Mouse (Mus musculus): ENCODE data around the gene A530064D06Rik. TPM values are rescaled to one million over a fixed set of nuclear protein-coding genes. Genes with fewer than 3 reads are reported as not detected.

A530064D06Rik gene
- total and polyA plus RNA-seq, 3 experiments, result not detected

- no peak for TF ChIP-seq CHD1 (IDR thresholded peaks at IDR 0.05; ENCODE audit: low read depth, low read length)
- TF ChIP-seq KAT2A (conservative IDR thresholded peaks at IDR 0.05; ENCODE audit: low read depth, low read length), result no peak
- no peak for TF ChIP-seq GABPA (IDR thresholded peaks at IDR 0.05; ENCODE audit: low read depth, low read length)
- TF ChIP-seq SIN3A (IDR thresholded peaks at IDR 0.05; ENCODE audit: low read length), result no peak
Observed at GRCm38 (mm10) chr17:48100441-48101417, 66.3 kb downstream of the A530064D06Rik start (continued).

GRCm38 (mm10) chr17:48099312-48099711 is 67.8 kb downstream of the A530064D06Rik start:
- no peak overlapping the region for H3K9ac ChIP-seq (ENCODE audit: control insufficient read depth, low read depth, low read length, poor library complexity, severe bottlenecking)
- H3K9me3 ChIP-seq (replicated peaks; ENCODE audit: insufficient read depth, low read length), result no peaks in the 10 kb centered on the region
- no peaks in the 10 kb centered on the region for H3K36me3 ChIP-seq (ENCODE audit: control insufficient read depth in 1 of 2, insufficient read depth in 2 of 2, low read length in 2 of 2)
- no peak overlapping the region for H3K27ac ChIP-seq (ENCODE audit: control insufficient read depth, low read depth, low read length)
- no peak for DNase-seq (ENCODE audit: low read depth, low spot score)
- no peaks in the 10 kb centered on the region for H3K79me2 ChIP-seq (ENCODE audit: control insufficient read depth, insufficient read depth, low read length, poor library complexity)
- no peak for TF ChIP-seq GATA1 (IDR thresholded peaks at IDR 0.05; ENCODE audit: low read depth, low read length)
- no peak for TF ChIP-seq NELFE (IDR thresholded peaks at IDR 0.05; ENCODE audit: low read depth, low read length)
- TF ChIP-seq ZNF384 (IDR thresholded peaks at IDR 0.05; ENCODE audit: low read depth, low read length), result no peak
- TF ChIP-seq ZC3H11A (IDR thresholded peaks at IDR 0.05; ENCODE audit: low read depth, low read length), result no peak
- TF ChIP-seq JUND (IDR thresholded peaks at IDR 0.05; ENCODE audit: low read depth, low read length), result no peak
- no peak for TF ChIP-seq EP300 (IDR thresholded peaks at IDR 0.05; ENCODE audit: low read depth in 1 of 2, low read length in 2 of 2)
- no peak for TF ChIP-seq POLR2AphosphoS5 (IDR thresholded peaks at IDR 0.05; ENCODE audit: borderline replicate concordance, low read depth, low read length)
- no peak for TF ChIP-seq CHD1 (IDR thresholded peaks at IDR 0.05; ENCODE audit: low read depth, low read length)
- TF ChIP-seq TCF12 (IDR thresholded peaks at IDR 0.05; ENCODE audit: low read depth, low read length), result no peak
- TF ChIP-seq E2F4 (IDR thresholded peaks at IDR 0.05; ENCODE audit: borderline replicate concordance, low read depth, low read length), result no peak
- no peak for TF ChIP-seq USF2 (IDR thresholded peaks at IDR 0.05; ENCODE audit: borderline replicate concordance in 1 of 2, insufficient read depth in 1 of 2, low read depth in 1 of 2, low read length in 2 of 2)
- no peak for TF ChIP-seq MAX (IDR thresholded peaks at IDR 0.05; ENCODE audit: low read length)
- TF ChIP-seq TBP (IDR thresholded peaks at IDR 0.05; ENCODE audit: low read depth, low read length), result no peak
- H3K4me1 ChIP-seq (ENCODE audit: control insufficient read depth in 1 of 2, insufficient read depth in 2 of 2, low read length in 2 of 2), result no peaks in the 10 kb centered on the region
- peaks cover 2% of the 10 kb centered on the region in 2 experiments; a peak in 2 of 4 replicates for H3K27me3 ChIP-seq (ENCODE audit: control insufficient read depth in 1 of 2, insufficient read depth in 2 of 2, low read length in 2 of 2)
- H3K4me3 ChIP-seq (ENCODE audit: control insufficient read depth in 1 of 2, insufficient read depth in 1 of 2, low read depth in 2 of 2, low read length in 2 of 2), result no peak overlapping the region

Other genes starting within 250 kb of the A530064D06Rik start
- gene Foxp4, start 242.6 kb downstream of the A530064D06Rik start, total RNA-seq (2012; rRNA removed), result 6.6 and 7.1 TPM in 2 replicates
- 10 to 100 TPM in 1 of 2 experiments, not detected in 1; 50.5 TPM for gene Foxp4, start 242.6 kb downstream of the A530064D06Rik start, polyA plus RNA-seq (2012; ENCODE audit: insufficient read depth in 1 of 2, insufficient read length in 2 of 2, low read depth in 1 of 2, low replicate concordance in 2 of 2, missing spikeins in 1 of 2)
- not detected in 2 replicates for gene 1700122O11Rik, start 129.0 kb downstream of the A530064D06Rik start, total RNA-seq (2012; rRNA removed)
- gene 1700122O11Rik, start 129.0 kb downstream of the A530064D06Rik start, polyA plus RNA-seq (2012; ENCODE audit: insufficient read depth in 1 of 2, insufficient read length in 2 of 2, low read depth in 1 of 2, low replicate concordance in 2 of 2, missing spikeins in 1 of 2), result not detected
- not detected in 2 replicates for gene 1700067P10Rik, start 78.0 kb downstream of the A530064D06Rik start, total RNA-seq (2012; rRNA removed)
- not detected for gene 1700067P10Rik, start 78.0 kb downstream of the A530064D06Rik start, polyA plus RNA-seq (2012; ENCODE audit: insufficient read depth in 1 of 2, insufficient read length in 2 of 2, low read depth in 1 of 2, low replicate concordance in 2 of 2, missing spikeins in 1 of 2)
- gene 9830107B12Rik, start 21.0 kb downstream of the A530064D06Rik start, total RNA-seq (2012; rRNA removed), result not detected in 2 replicates
- gene 9830107B12Rik, start 21.0 kb downstream of the A530064D06Rik start, polyA plus RNA-seq (2012; ENCODE audit: insufficient read depth in 1 of 2, insufficient read length in 2 of 2, low read depth in 1 of 2, low replicate concordance in 2 of 2, missing spikeins in 1 of 2), result not detected
- gene Trem1, start 65.5 kb upstream of the A530064D06Rik start, total RNA-seq (2012; rRNA removed), result not detected in 2 replicates
- under 1 TPM in 1 of 2 experiments, not detected in 1; 0.06 TPM for gene Trem1, start 65.5 kb upstream of the A530064D06Rik start, polyA plus RNA-seq (2012; ENCODE audit: insufficient read depth in 1 of 2, insufficient read length in 2 of 2, low read depth in 1 of 2, low replicate concordance in 2 of 2, missing spikeins in 1 of 2)
- not detected in 2 replicates for gene Trem3, start 80.5 kb upstream of the A530064D06Rik start, total RNA-seq (2012; rRNA removed)
- gene Trem3, start 80.5 kb upstream of the A530064D06Rik start, polyA plus RNA-seq (2012; ENCODE audit: insufficient read depth in 1 of 2, insufficient read length in 2 of 2, low read depth in 1 of 2, low replicate concordance in 2 of 2, missing spikeins in 1 of 2), result not detected
- 0.35 and 0.56 TPM in 2 replicates for gene Treml4, start 97.0 kb upstream of the A530064D06Rik start, total RNA-seq (2012; rRNA removed)
- gene Treml4, start 97.0 kb upstream of the A530064D06Rik start, polyA plus RNA-seq (2012; ENCODE audit: insufficient read depth in 1 of 2, insufficient read length in 2 of 2, low read depth in 1 of 2, low replicate concordance in 2 of 2, missing spikeins in 1 of 2), result 1 to 10 TPM in 1 of 2 experiments, not detected in 1; 1.4 TPM
- gene Treml2, start 132.2 kb upstream of the A530064D06Rik start, total RNA-seq (2012; rRNA removed), result 21.5 and 27.7 TPM in 2 replicates
- 10 to 100 TPM in 1 of 2 experiments, not detected in 1; 52.7 TPM for gene Treml2, start 132.2 kb upstream of the A530064D06Rik start, polyA plus RNA-seq (2012; ENCODE audit: insufficient read depth in 1 of 2, insufficient read length in 2 of 2, low read depth in 1 of 2, low replicate concordance in 2 of 2, missing spikeins in 1 of 2)
- gene B430306N03Rik, start 148.9 kb upstream of the A530064D06Rik start, total RNA-seq (2012; rRNA removed), result 0.13 and 0.19 TPM in 2 replicates
- gene B430306N03Rik, start 148.9 kb upstream of the A530064D06Rik start, polyA plus RNA-seq (2012; ENCODE audit: insufficient read depth in 1 of 2, insufficient read length in 2 of 2, low read depth in 1 of 2, low replicate concordance in 2 of 2, missing spikeins in 1 of 2), result under 1 TPM in 1 of 2 experiments, not detected in 1; 0.68 TPM
- 0.04 and 0.26 TPM in 2 replicates for gene Trem2, start 179.1 kb upstream of the A530064D06Rik start, total RNA-seq (2012; rRNA removed)
- gene Trem2, start 179.1 kb upstream of the A530064D06Rik start, polyA plus RNA-seq (2012; ENCODE audit: insufficient read depth in 1 of 2, insufficient read length in 2 of 2, low read depth in 1 of 2, low replicate concordance in 2 of 2, missing spikeins in 1 of 2), result under 1 TPM in 1 of 2 experiments, not detected in 1; 0.26 TPM
- 0.69 and 0.96 TPM in 2 replicates for gene Treml1, start 192.6 kb upstream of the A530064D06Rik start, total RNA-seq (2012; rRNA removed)
- 1 to 10 TPM in 1 of 2 experiments, not detected in 1; 1.7 TPM for gene Treml1, start 192.6 kb upstream of the A530064D06Rik start, polyA plus RNA-seq (2012; ENCODE audit: insufficient read depth in 1 of 2, insufficient read length in 2 of 2, low read depth in 1 of 2, low replicate concordance in 2 of 2, missing spikeins in 1 of 2)
- gene Nfya, start 242.6 kb upstream of the A530064D06Rik start, total RNA-seq (2012; rRNA removed), result 48.1 and 56.9 TPM in 2 replicates
- gene Nfya, start 242.6 kb upstream of the A530064D06Rik start, polyA plus RNA-seq (2012; ENCODE audit: insufficient read depth in 1 of 2, insufficient read length in 2 of 2, low read depth in 1 of 2, low replicate concordance in 2 of 2, missing spikeins in 1 of 2), result 10 to 100 TPM in 1 of 2 experiments, not detected in 1; 97.8 TPM
- gene Oard1, start 242.7 kb upstream of the A530064D06Rik start, total RNA-seq (2012; rRNA removed), result 21.2 and 21.5 TPM in 2 replicates
- gene Oard1, start 242.7 kb upstream of the A530064D06Rik start, polyA plus RNA-seq (2012; ENCODE audit: insufficient read depth in 1 of 2, insufficient read length in 2 of 2, low read depth in 1 of 2, low replicate concordance in 2 of 2, missing spikeins in 1 of 2), result 10 to 100 TPM in 1 of 2 experiments, not detected in 1; 24.4 TPM

Data from MEL (cell line).